Mouse (Mus musculus): ENCODE measurements around the gene Rab8b. TPM values are rescaled to one million over a fixed set of nuclear protein-coding genes. Genes with fewer than 3 reads are reported as not detected.
"Not testable (repeated sequence)": the region's sequence is repeated elsewhere in the genome, so short reads cannot be mapped to it uniquely, and the experiment has no call there.

Gene Rab8b
- polyA plus RNA-seq, 1 experiment from 2014 or later: 27.6 TPM

- ATAC-seq (ENCODE audit: low FRiP score, low TSS enrichment) (no peak), DNase-seq (no peak)
- Histone ChIP-seq H3K9me3 (ENCODE audit: control insufficient read depth, low read length) (peaks cover 3% of the 10 kb centered on the region; the same call in 1 of the 2 replicates), H3K4me1 (ENCODE audit: control insufficient read depth, insufficient read depth, low read length) (no peaks in the 10 kb centered on the region), H3K27ac (replicated peaks; ENCODE audit: low read depth, low read length) (no peak overlapping the region), H3K4me3 (replicated peaks; ENCODE audit: low read depth, low read length) (no peak overlapping the region), H3K36me3 (ENCODE audit: control insufficient read depth, insufficient read depth, low read length) (no peaks in the 10 kb centered on the region), H3K27me3 (ENCODE audit: control insufficient read depth, insufficient read depth, low read length) (no peaks in the 10 kb centered on the region), H3K9ac (replicated peaks; ENCODE audit: low read length) (no peak overlapping the region), H3K4me2 (ENCODE audit: low read length) (no peak overlapping the region)
- 92% methylated on average over 5 of the region's 5 CpGs for WGBS
Observed at GRCm38 (mm10) chr9:66876577-66876976, 42.9 kb downstream of the Rab8b start.

DNA sequence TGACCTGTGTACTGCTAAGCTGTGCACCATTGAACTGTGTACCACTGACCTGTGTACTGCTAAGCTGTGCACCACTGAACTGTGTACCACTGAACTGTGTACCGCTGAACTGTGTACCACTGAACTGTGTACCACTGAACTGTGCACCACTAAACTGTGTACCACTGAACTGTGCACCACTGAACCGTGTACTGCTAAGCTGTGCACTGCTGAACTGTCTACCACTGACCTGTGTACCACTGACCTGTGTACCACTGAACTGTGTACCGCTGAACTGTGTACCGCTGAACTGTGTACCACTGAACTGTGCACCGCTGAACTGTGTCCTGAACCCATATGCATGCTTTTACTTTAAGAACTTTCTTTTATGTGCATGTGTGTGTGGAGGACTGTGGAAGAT lies 45.2 kb downstream of the Rab8b start:
- no peaks in the 10 kb centered on the region for H3K4me1 ChIP-seq (ENCODE audit: control insufficient read depth, insufficient read depth, low read length)
- H3K4me3 ChIP-seq (replicated peaks; ENCODE audit: low read depth, low read length): no peak overlapping the region
- no peaks in the 10 kb centered on the region for H3K36me3 ChIP-seq (ENCODE audit: control insufficient read depth, insufficient read depth, low read length)
- 97% methylated on average over 5 of the region's 5 CpGs for WGBS
- no peak for ATAC-seq (ENCODE audit: low FRiP score, low TSS enrichment)
- H3K9ac ChIP-seq (replicated peaks; ENCODE audit: low read length): no peak overlapping the region
- H3K9me3 ChIP-seq (ENCODE audit: control insufficient read depth, low read length): peaks cover 3% of the 10 kb centered on the region; the same call in 1 of the 2 replicates
- no peaks in the 10 kb centered on the region for H3K27me3 ChIP-seq (ENCODE audit: control insufficient read depth, insufficient read depth, low read length)
- no peak overlapping the region for H3K27ac ChIP-seq (replicated peaks; ENCODE audit: low read depth, low read length)
- DNase-seq: no peak
- H3K4me2 ChIP-seq (ENCODE audit: low read length): no peak overlapping the region

DNA sequence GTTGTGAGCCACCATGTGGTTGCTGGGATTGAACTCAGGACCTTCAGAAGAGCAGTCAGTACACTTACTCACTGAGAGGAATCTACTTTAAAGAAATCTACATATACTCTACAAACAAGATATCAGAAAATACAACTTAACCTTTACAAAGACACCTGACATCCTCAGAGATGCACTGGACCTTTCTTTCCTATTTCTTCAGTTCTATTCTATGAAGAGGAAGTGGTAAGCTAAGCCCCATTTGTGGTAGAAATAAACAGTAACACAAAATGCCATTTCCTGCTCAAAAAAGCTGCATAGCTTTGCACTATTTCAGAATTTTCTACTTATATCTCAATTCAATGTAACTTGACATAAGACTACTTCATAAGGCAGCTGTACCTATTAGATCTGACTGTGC lies 46.0 kb downstream of the Rab8b start:
- Histone ChIP-seq H3K9ac (replicated peaks; ENCODE audit: low read length) (no peak overlapping the region), H3K4me2 (ENCODE audit: low read length) (no peak overlapping the region), H3K9me3 (ENCODE audit: control insufficient read depth, low read length) (peaks cover 3% of the 10 kb centered on the region; the same call in 1 of the 2 replicates), H3K36me3 (ENCODE audit: control insufficient read depth, insufficient read depth, low read length) (no peaks in the 10 kb centered on the region), H3K27ac (replicated peaks; ENCODE audit: low read depth, low read length) (no peak overlapping the region), H3K4me3 (replicated peaks; ENCODE audit: low read depth, low read length) (no peak overlapping the region), H3K4me1 (ENCODE audit: control insufficient read depth, insufficient read depth, low read length) (no peaks in the 10 kb centered on the region), H3K27me3 (ENCODE audit: control insufficient read depth, insufficient read depth, low read length) (no peaks in the 10 kb centered on the region)
- no peak for ATAC-seq (ENCODE audit: low FRiP score, low TSS enrichment)
- no peak for DNase-seq

- H3K9ac ChIP-seq (replicated peaks; ENCODE audit: low read length); DNase-seq; H3K4me2 ChIP-seq (ENCODE audit: low read length); H3K27ac ChIP-seq (replicated peaks; ENCODE audit: low read depth, low read length); H3K4me1 ChIP-seq (ENCODE audit: control insufficient read depth, insufficient read depth, low read length); ATAC-seq (ENCODE audit: low FRiP score, low TSS enrichment); H3K27me3 ChIP-seq (ENCODE audit: control insufficient read depth, insufficient read depth, low read length); H3K36me3 ChIP-seq (ENCODE audit: control insufficient read depth, insufficient read depth, low read length); H3K4me3 ChIP-seq (replicated peaks; ENCODE audit: low read depth, low read length); H3K9me3 ChIP-seq (ENCODE audit: control insufficient read depth, low read length): not testable (repeated sequence)
- 82% methylated on average over 2 of the region's 2 CpGs for WGBS
Observed at GRCm38 (mm10) chr9:66873009-66873408, 46.5 kb downstream of the Rab8b start.

DNA sequence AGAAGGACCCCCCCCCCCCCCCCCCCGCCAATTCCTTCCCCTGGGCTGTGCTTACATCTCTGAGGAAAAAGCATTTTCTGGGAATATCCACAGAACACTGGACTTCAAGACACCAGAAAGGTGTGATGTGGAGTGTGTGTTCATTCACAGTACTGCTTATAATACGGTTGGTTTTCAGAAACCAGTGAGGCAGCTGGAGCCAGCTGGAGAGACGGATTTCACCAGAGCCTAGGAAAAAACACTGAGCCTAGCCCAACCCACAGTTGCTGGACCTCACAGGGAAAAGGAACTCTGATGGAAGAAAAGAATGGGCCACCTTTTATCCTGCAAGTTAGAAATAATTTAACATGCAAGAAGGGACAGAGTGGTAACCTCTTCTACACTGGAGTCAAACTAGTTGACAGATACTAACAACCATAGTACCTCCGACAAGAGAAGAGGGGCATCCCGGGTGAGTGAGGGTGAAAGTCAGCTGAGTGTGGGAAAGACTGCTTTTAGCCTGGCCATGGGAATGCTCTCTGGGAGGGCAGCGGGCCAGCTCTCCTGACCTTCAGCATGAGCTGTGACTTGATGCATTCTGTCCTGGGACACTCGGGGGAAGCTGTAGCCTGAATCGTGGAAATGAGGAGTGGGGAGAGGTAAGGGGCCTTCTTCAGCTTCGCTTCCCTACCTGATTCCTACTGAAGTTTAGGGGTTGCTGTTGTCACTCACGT lies 47.3 kb downstream of the Rab8b start:
- Histone ChIP-seq H3K9me3 (ENCODE audit: control insufficient read depth, low read length) (peaks cover 3% of the 10 kb centered on the region; the same call in 1 of the 2 replicates), H3K36me3 (ENCODE audit: control insufficient read depth, insufficient read depth, low read length) (no peaks in the 10 kb centered on the region), H3K4me2 (ENCODE audit: low read length) (no peak overlapping the region), H3K4me1 (ENCODE audit: control insufficient read depth, insufficient read depth, low read length) (no peaks in the 10 kb centered on the region), H3K9ac (replicated peaks; ENCODE audit: low read length) (no peak overlapping the region), H3K4me3 (replicated peaks; ENCODE audit: low read depth, low read length) (no peak overlapping the region), H3K27me3 (ENCODE audit: control insufficient read depth, insufficient read depth, low read length) (no peaks in the 10 kb centered on the region), H3K27ac (replicated peaks; ENCODE audit: low read depth, low read length) (no peak overlapping the region)
- no peak for ATAC-seq (ENCODE audit: low FRiP score, low TSS enrichment)
- 84% methylated on average over 10 of the region's 10 CpGs for WGBS
- no peak for DNase-seq

GRCm38 (mm10) chr9:66864708-66865107 lies 54.8 kb downstream of the Rab8b start:
- no peak overlapping the region for H3K4me3 ChIP-seq (replicated peaks; ENCODE audit: low read depth, low read length)
- no peak overlapping the region for H3K27ac ChIP-seq (replicated peaks; ENCODE audit: low read depth, low read length)
- DNase-seq (no peak), ATAC-seq (ENCODE audit: low FRiP score, low TSS enrichment) (no peak)
- H3K4me1 ChIP-seq (ENCODE audit: control insufficient read depth, insufficient read depth, low read length): no peaks in the 10 kb centered on the region
- WGBS: 65% methylated on average over 3 of the region's 3 CpGs
- no peaks in the 10 kb centered on the region for H3K9me3 ChIP-seq (ENCODE audit: control insufficient read depth, low read length)
- no peak overlapping the region for H3K4me2 ChIP-seq (ENCODE audit: low read length)
- H3K27me3 ChIP-seq (ENCODE audit: control insufficient read depth, insufficient read depth, low read length): no peaks in the 10 kb centered on the region
- H3K9ac ChIP-seq (replicated peaks; ENCODE audit: low read length): no peak overlapping the region
- H3K36me3 ChIP-seq (ENCODE audit: control insufficient read depth, insufficient read depth, low read length): peaks cover 6% of the 10 kb centered on the region; the same call in 1 of the 2 replicates

- H3K36me3 ChIP-seq (ENCODE audit: control insufficient read depth, insufficient read depth, low read length): peaks cover 17% of the 10 kb centered on the region; the same call in 1 of the 2 replicates
- no peaks in the 10 kb centered on the region for H3K4me1 ChIP-seq (ENCODE audit: control insufficient read depth, insufficient read depth, low read length)
- no peak overlapping the region for H3K4me2 ChIP-seq (ENCODE audit: low read length)
- ATAC-seq (ENCODE audit: low FRiP score, low TSS enrichment): no peak
- H3K27ac ChIP-seq (replicated peaks; ENCODE audit: low read depth, low read length): no peak overlapping the region
- no peaks in the 10 kb centered on the region for H3K27me3 ChIP-seq (ENCODE audit: control insufficient read depth, insufficient read depth, low read length)
- no peak for DNase-seq
- no peak overlapping the region for H3K9ac ChIP-seq (replicated peaks; ENCODE audit: low read length)
- H3K4me3 ChIP-seq (replicated peaks; ENCODE audit: low read depth, low read length): no peak overlapping the region
- 37% methylated on average over 3 of the region's 3 CpGs for WGBS
- no peaks in the 10 kb centered on the region for H3K9me3 ChIP-seq (ENCODE audit: control insufficient read depth, low read length)
Observed at GRCm38 (mm10) chr9:66863456-66863855, 56.0 kb downstream of the Rab8b start.

GRCm38 (mm10) chr9:66862202-66862601 lies 57.3 kb downstream of the Rab8b start:
- no peak overlapping the region for H3K27ac ChIP-seq (replicated peaks; ENCODE audit: low read depth, low read length)
- 94% methylated on average over 4 of the region's 4 CpGs for WGBS

GRCm38 (mm10) chr9:66861104-66861767 lies 58.3 kb downstream of the Rab8b start:
- Histone ChIP-seq H3K27me3 (ENCODE audit: control insufficient read depth, insufficient read depth, low read length) (no peaks in the 10 kb centered on the region), H3K4me2 (ENCODE audit: low read length) (no peak overlapping the region), H3K9ac (replicated peaks; ENCODE audit: low read length) (no peak overlapping the region), H3K9me3 (ENCODE audit: control insufficient read depth, low read length) (no peaks in the 10 kb centered on the region), H3K36me3 (ENCODE audit: control insufficient read depth, insufficient read depth, low read length) (peaks cover 19% of the 10 kb centered on the region), H3K27ac (replicated peaks; ENCODE audit: low read depth, low read length) (peak overlapping the region; percentile 49; the same call in 1 of the 2 replicates), H3K4me1 (ENCODE audit: control insufficient read depth, insufficient read depth, low read length) (no peaks in the 10 kb centered on the region), H3K4me3 (replicated peaks; ENCODE audit: low read depth, low read length) (no peak overlapping the region)
- no peak for ATAC-seq (ENCODE audit: low FRiP score, low TSS enrichment)
- peak; percentile 43 for DNase-seq
- WGBS: 61% methylated on average over 5 of the region's 5 CpGs

More at GRCm38 (mm10) chr9:66862202-66862601, 57.3 kb downstream of the Rab8b start:
- Histone ChIP-seq H3K4me1 (ENCODE audit: control insufficient read depth, insufficient read depth, low read length) (no peaks in the 10 kb centered on the region), H3K27me3 (ENCODE audit: control insufficient read depth, insufficient read depth, low read length) (no peaks in the 10 kb centered on the region), H3K4me3 (replicated peaks; ENCODE audit: low read depth, low read length) (no peak overlapping the region), H3K36me3 (ENCODE audit: control insufficient read depth, insufficient read depth, low read length) (peaks cover 19% of the 10 kb centered on the region), H3K4me2 (ENCODE audit: low read length) (no peak overlapping the region), H3K9ac (replicated peaks; ENCODE audit: low read length) (no peak overlapping the region), H3K9me3 (ENCODE audit: control insufficient read depth, low read length) (no peaks in the 10 kb centered on the region)
- no peak for DNase-seq
- ATAC-seq (ENCODE audit: low FRiP score, low TSS enrichment): no peak
